Mouse (Mus musculus): ENCODE results near the gene Ost4. TPM values are rescaled to one million over a fixed set of nuclear protein-coding genes. Genes with fewer than 3 reads are reported as not detected.

The Ost4 gene
- 232 and 244 TPM in 2 replicates for polyA plus RNA-seq (2015; fragmentation: Nextera tagmentation; extraction: Ambion mirVana)

DNA sequence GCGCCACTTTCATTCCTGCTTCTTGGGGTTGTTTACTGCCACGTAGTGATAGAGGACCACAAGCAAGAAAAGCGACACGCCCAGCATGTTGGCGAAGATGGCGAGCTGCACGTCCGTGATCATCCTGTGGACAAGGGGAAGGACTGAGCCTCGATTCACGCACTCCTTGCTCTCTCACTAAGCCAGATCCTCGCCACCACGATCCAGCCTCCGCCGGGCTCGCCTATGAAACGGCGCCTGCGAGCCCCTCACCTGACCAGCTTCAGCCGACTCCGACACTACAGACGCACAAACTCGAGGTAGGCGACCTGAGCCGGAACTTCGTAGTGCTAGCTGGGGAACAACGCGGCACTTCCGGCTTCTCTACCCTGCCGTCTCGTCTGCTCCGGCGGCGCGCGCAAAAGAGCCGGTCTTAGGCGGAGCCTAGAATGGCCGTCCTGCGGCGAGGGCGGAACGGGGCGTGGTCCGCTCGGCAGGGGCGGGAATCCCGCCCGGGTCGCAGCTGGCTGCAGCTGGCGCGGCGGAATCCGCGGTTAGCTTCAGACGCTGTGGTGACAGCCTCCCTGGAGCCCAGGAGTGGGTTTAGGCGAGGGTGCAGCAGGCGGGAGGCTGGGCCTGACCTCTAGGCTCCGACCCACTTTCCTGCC lies at the start of gene Ost4:
TSS of gene Ost4 (minus strand) at position 376 of the 647 bp plus-strand sequence.
- H3K27ac ChIP-seq (ENCODE audit: low read depth, low read length) = peak within 1 kb of the TSS; percentile 84
- peak within 1 kb of the TSS; percentile 69 for H3K4me3 ChIP-seq (ENCODE audit: low read length)
- H3K4me1 ChIP-seq (ENCODE audit: control insufficient read depth, insufficient read depth, low read depth, low read length) = peaks cover 20% of the 10 kb centered on the region
- peak within 1 kb of the TSS; percentile 96 for H3K4me2 ChIP-seq (ENCODE audit: low read length)
- H3K9ac ChIP-seq (ENCODE audit: low read depth, low read length) = peak within 1 kb of the TSS; percentile 86
- ATAC-seq = peak; percentile 97
- WGBS = under 1% methylated on average over 57 of the region's 58 CpGs
- no peaks in the 10 kb centered on the region for H3K9me3 ChIP-seq (ENCODE audit: control insufficient read depth, low read length)
- H3K27me3 ChIP-seq (replicated peaks; ENCODE audit: control insufficient read depth, insufficient read depth, low read length) = no peaks in the 10 kb centered on the region
- peaks cover 6% of the 10 kb centered on the region; the same call in 1 of the 2 replicates for H3K36me3 ChIP-seq (ENCODE audit: control insufficient read depth, insufficient read depth, low read length)

DNA sequence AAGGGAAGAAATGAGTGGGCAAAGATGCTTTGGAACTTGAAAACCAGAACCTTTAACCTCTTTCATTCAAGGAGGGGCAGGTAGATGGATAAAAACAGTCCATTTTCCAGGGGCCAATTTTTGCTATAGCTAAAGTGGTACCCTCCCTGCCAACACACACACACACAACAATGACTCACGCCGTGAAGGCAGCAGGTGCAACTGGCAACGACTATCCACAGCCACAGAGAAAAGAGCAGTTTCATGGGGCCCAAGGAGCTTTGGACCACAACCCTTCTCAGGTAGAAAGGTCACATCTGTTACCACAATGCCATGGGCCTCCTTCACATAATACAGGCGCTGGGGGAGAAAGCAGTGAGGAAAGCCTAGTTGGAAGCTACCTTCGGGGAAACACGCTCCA lies 48.2 kb upstream of the Ost4 start:
- no peak overlapping the region for H3K27ac ChIP-seq (ENCODE audit: low read depth, low read length)
- H3K9me3 ChIP-seq (ENCODE audit: control insufficient read depth, low read length) = no peaks in the 10 kb centered on the region
- no peak overlapping the region for H3K4me3 ChIP-seq (ENCODE audit: low read length)
- 94% methylated on average over 6 of the region's 6 CpGs for WGBS
- no peak overlapping the region for H3K4me2 ChIP-seq (ENCODE audit: low read length)
- peaks cover 31% of the 10 kb centered on the region for H3K36me3 ChIP-seq (ENCODE audit: control insufficient read depth, insufficient read depth, low read length)
- H3K27me3 ChIP-seq (replicated peaks; ENCODE audit: control insufficient read depth, insufficient read depth, low read length) = no peaks in the 10 kb centered on the region
- peaks cover 22% of the 10 kb centered on the region for H3K4me1 ChIP-seq (ENCODE audit: control insufficient read depth, insufficient read depth, low read depth, low read length)
- H3K9ac ChIP-seq (ENCODE audit: low read depth, low read length) = no peak overlapping the region
- ATAC-seq = no peak

DNA sequence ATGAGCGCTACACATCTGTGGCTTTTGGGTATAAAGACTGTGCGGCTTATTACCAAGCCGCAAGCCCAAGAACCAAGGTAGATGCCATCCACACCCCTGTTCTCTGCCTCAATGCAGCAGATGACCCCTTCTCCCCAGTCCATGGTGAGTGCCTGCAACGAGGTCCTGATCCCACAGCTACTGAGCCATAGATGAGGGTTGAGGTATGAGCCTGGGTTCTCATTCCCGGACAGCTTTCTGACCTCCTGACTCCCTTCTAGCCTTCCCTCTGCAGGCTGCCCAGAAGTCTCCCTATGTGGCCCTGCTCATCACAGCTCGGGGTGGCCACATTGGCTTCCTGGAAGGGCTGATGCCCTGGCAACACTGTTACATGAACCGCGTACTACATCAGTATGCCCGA lies 47.0 kb upstream of the Ost4 start:
- Histone ChIP-seq H3K27ac (ENCODE audit: low read depth, low read length) (no peak overlapping the region), H3K4me2 (ENCODE audit: low read length) (no peak overlapping the region), H3K4me1 (ENCODE audit: control insufficient read depth, insufficient read depth, low read depth, low read length) (peaks cover 29% of the 10 kb centered on the region), H3K9me3 (ENCODE audit: control insufficient read depth, low read length) (no peaks in the 10 kb centered on the region), H3K4me3 (ENCODE audit: low read length) (no peak overlapping the region), H3K9ac (ENCODE audit: low read depth, low read length) (no peak overlapping the region), H3K36me3 (ENCODE audit: control insufficient read depth, insufficient read depth, low read length) (peaks cover 31% of the 10 kb centered on the region), H3K27me3 (replicated peaks; ENCODE audit: control insufficient read depth, insufficient read depth, low read length) (no peaks in the 10 kb centered on the region)
- WGBS = 94% methylated on average over 9 of the region's 9 CpGs
- no peak for ATAC-seq

DNA sequence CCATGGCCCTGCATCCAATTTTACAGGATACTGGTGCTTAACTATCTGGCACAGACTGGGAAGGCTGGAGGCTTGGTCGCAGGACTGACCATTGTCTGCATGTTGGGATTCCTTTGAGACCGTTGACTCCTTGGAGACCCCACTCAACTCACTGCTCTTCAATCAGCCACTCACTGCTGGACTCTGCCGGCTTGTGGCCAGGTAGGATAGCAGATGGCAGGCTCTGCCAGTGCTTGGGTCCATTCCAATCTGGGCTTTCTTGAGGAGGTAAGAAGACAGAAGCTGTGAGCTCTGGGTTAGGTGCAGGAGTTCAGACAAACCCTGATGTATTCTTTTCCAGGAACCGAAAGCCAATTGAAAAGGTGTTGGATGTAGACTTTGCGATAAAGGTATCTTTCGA lies 46.5 kb upstream of the Ost4 start:
- Histone ChIP-seq H3K9me3 (ENCODE audit: control insufficient read depth, low read length) (no peaks in the 10 kb centered on the region), H3K9ac (ENCODE audit: low read depth, low read length) (no peak overlapping the region), H3K4me2 (ENCODE audit: low read length) (no peak overlapping the region), H3K27me3 (replicated peaks; ENCODE audit: control insufficient read depth, insufficient read depth, low read length) (no peaks in the 10 kb centered on the region), H3K4me1 (ENCODE audit: control insufficient read depth, insufficient read depth, low read depth, low read length) (peaks cover 25% of the 10 kb centered on the region), H3K36me3 (ENCODE audit: control insufficient read depth, insufficient read depth, low read length) (peaks cover 31% of the 10 kb centered on the region), H3K27ac (ENCODE audit: low read depth, low read length) (no peak overlapping the region), H3K4me3 (ENCODE audit: low read length) (no peak overlapping the region)
- ATAC-seq = no peak
- WGBS = 87% methylated on average over 6 of the region's 6 CpGs

DNA sequence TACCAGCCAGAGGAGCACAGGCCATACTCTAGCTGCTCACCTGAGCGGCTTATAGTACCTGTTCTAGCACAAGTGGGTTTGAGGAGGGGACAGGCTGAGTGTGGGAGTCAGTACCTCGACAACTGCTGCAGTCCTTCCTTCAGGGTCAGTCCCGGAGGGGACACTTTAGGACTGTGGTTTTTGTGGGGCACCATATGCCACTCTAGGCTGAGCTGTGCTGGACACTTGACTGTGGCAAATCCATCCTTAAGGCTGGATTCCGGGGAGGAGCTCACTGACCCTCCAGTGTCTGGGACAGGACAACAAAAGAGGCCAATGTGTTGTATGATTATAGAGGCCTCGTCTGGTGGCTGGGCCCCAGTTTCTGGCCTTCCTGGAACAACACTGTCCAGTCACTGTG lies 45.0 kb upstream of the Ost4 start:
- Histone ChIP-seq H3K9me3 (ENCODE audit: control insufficient read depth, low read length) (no peaks in the 10 kb centered on the region), H3K27ac (ENCODE audit: low read depth, low read length) (no peak overlapping the region), H3K27me3 (replicated peaks; ENCODE audit: control insufficient read depth, insufficient read depth, low read length) (no peaks in the 10 kb centered on the region), H3K4me1 (ENCODE audit: control insufficient read depth, insufficient read depth, low read depth, low read length) (peaks cover 10% of the 10 kb centered on the region), H3K4me3 (ENCODE audit: low read length) (no peak overlapping the region), H3K9ac (ENCODE audit: low read depth, low read length) (no peak overlapping the region), H3K4me2 (ENCODE audit: low read length) (no peak overlapping the region), H3K36me3 (ENCODE audit: control insufficient read depth, insufficient read depth, low read length) (peaks cover 24% of the 10 kb centered on the region)
- WGBS = 82% methylated on average over 5 of the region's 5 CpGs
- no peak for ATAC-seq

DNA sequence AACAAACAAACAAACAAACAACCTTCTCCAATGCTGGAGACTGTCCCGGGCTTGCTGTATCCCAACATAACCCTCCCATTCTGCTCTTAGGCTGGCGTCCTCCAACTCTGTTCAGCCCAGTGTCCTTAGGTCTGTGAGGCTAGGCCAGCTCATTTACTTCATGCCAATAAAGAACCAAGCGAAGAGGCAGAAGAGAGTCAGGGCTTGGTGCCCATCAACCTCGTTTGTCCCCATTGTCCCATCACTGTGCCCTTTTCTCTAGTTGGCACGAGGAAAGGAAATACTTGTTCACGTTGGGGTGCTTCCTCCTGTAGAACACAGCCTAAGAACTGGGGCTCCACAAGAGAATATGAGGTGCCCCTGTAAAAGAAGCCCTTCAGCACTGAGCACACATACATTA lies 44.1 kb upstream of the Ost4 start:
- no peak for ATAC-seq
- 79% methylated on average over 6 of the region's 6 CpGs for WGBS
- Histone ChIP-seq H3K27ac (ENCODE audit: low read depth, low read length) (no peak overlapping the region), H3K27me3 (replicated peaks; ENCODE audit: control insufficient read depth, insufficient read depth, low read length) (no peaks in the 10 kb centered on the region), H3K9me3 (ENCODE audit: control insufficient read depth, low read length) (no peaks in the 10 kb centered on the region), H3K4me1 (ENCODE audit: control insufficient read depth, insufficient read depth, low read depth, low read length) (peaks cover 8% of the 10 kb centered on the region), H3K4me2 (ENCODE audit: low read length) (no peak overlapping the region), H3K4me3 (ENCODE audit: low read length) (no peak overlapping the region), H3K9ac (ENCODE audit: low read depth, low read length) (no peak overlapping the region), H3K36me3 (ENCODE audit: control insufficient read depth, insufficient read depth, low read length) (peaks cover 24% of the 10 kb centered on the region)

DNA sequence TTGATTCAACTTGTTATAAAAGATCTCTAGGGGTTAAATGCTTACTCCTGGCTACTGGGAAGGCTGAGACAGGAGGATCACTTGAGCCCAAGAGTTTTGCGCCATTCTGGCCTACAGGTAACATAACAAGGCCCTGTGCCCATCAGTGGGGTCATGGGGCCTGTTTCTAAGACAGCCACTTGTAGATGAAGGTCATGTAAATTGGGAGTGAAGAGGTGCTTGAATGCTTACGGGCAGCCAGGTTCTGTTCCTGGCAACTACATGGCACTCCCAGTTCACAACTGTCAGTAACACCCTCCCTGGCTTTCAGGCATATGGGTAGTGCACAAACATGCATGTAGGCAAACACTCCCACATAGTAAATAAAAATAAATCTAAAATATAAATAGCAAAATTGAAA lies 43.3 kb upstream of the Ost4 start:
- Histone ChIP-seq H3K27ac (ENCODE audit: low read depth, low read length) (no peak overlapping the region), H3K4me3 (ENCODE audit: low read length) (no peak overlapping the region), H3K4me1 (ENCODE audit: control insufficient read depth, insufficient read depth, low read depth, low read length) (peaks cover 10% of the 10 kb centered on the region), H3K9ac (ENCODE audit: low read depth, low read length) (no peak overlapping the region), H3K4me2 (ENCODE audit: low read length) (no peak overlapping the region; the same call in 1 of the 2 replicates), H3K36me3 (ENCODE audit: control insufficient read depth, insufficient read depth, low read length) (peaks cover 23% of the 10 kb centered on the region), H3K27me3 (replicated peaks; ENCODE audit: control insufficient read depth, insufficient read depth, low read length) (no peaks in the 10 kb centered on the region), H3K9me3 (ENCODE audit: control insufficient read depth, low read length) (no peaks in the 10 kb centered on the region)
- 87% methylated on average over 2 of the region's 2 CpGs for WGBS
- ATAC-seq = no peak

DNA sequence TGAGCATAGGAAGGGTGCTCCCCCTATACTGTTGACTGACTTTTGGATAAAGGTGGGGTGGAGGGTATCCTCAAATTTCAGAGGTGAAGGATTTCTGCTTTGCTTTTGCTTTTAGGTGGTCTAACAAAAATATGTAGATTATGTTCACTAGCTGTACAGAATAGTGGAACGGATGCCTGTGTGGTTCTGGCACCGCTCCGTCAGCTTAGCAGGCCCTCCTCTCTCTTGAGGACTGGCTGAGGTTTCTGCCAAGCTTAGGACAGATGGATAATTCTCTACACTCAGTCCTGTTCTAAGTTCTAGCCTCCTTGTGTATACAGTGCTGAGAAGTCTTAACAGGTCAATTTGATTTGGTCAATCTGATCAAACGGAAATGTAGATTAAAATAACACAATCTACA lies 42.9 kb upstream of the Ost4 start:
- H3K4me3 ChIP-seq (ENCODE audit: low read length) = peak overlapping the region; percentile 52
- H3K9me3 ChIP-seq (ENCODE audit: control insufficient read depth, low read length) = no peaks in the 10 kb centered on the region
- WGBS = 54% methylated on average over 4 of the region's 4 CpGs
- peak overlapping the region; percentile 78 for H3K27ac ChIP-seq (ENCODE audit: low read depth, low read length)
- no peak for ATAC-seq
- no peaks in the 10 kb centered on the region for H3K27me3 ChIP-seq (replicated peaks; ENCODE audit: control insufficient read depth, insufficient read depth, low read length)
- peak overlapping the region; percentile 71 for H3K9ac ChIP-seq (ENCODE audit: low read depth, low read length)
- H3K4me2 ChIP-seq (ENCODE audit: low read length) = peak overlapping the region; percentile 93
- peaks cover 12% of the 10 kb centered on the region for H3K4me1 ChIP-seq (ENCODE audit: control insufficient read depth, insufficient read depth, low read depth, low read length)
- H3K36me3 ChIP-seq (ENCODE audit: control insufficient read depth, insufficient read depth, low read length) = peaks cover 18% of the 10 kb centered on the region

DNA sequence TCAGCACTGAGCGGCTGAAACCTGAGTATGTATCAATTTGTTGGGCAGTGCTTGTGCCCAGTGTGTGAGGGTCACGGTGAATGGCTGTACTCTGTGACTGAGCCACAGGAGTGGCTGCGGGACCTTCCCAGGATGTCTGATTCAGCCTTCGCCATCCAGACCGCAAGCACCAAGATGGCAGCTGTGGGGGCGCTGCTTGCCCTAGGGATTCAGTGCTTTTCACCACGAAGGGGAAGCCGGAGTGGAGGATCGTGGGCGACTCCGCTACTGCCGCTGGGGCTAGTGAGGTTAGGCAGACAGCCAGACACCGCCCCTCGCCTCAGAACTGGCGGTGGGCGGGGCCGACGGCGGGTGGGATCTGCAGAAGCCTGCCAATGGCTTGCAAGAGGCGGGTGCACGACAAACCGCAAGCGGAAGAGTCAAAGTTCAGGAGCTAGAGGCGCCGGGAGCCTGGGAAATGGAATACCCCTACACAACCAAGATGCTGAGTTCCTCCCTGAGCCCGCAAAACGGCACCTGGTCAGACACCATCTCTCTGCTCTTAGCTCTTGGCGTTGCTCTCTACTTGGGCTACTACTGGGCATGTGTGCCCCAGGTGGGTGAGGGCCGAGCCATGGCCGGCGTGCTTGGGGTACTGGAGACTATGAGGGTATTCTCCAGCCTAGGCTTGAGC lies 42.2 kb upstream of the Ost4 start:
- peaks cover 12% of the 10 kb centered on the region for H3K4me1 ChIP-seq (ENCODE audit: control insufficient read depth, insufficient read depth, low read depth, low read length)
- no peaks in the 10 kb centered on the region for H3K9me3 ChIP-seq (ENCODE audit: control insufficient read depth, low read length)
- peaks cover 12% of the 10 kb centered on the region for H3K36me3 ChIP-seq (ENCODE audit: control insufficient read depth, insufficient read depth, low read length)
- H3K27ac ChIP-seq (ENCODE audit: low read depth, low read length) = peak overlapping the region; percentile 78
- ATAC-seq = peak; percentile 85
- peak overlapping the region; percentile 71 for H3K9ac ChIP-seq (ENCODE audit: low read depth, low read length)
- peak overlapping the region; percentile 52 for H3K4me3 ChIP-seq (ENCODE audit: low read length)
- no peaks in the 10 kb centered on the region for H3K27me3 ChIP-seq (replicated peaks; ENCODE audit: control insufficient read depth, insufficient read depth, low read length)
- under 1% methylated on average over 30 of the region's 31 CpGs for WGBS
- peak overlapping the region; percentile 93 for H3K4me2 ChIP-seq (ENCODE audit: low read length)

Measured in hindbrain, embryonic 16.5 days (tissue).